Mouse (Mus musculus): ENCODE measurements around the gene Ryr2.
A peak's percentile ranks its signal among the peaks of the same experiment; 100 is the strongest.
"Not testable (repeated sequence)": the region's sequence is repeated elsewhere in the genome, so short reads cannot be mapped to it uniquely, and the experiment has no call there.

Ryr2 gene

GRCm38 (mm10) chr13:11757894-11758293, 348.9 kb downstream of the Ryr2 start:
- DNase-seq, result no peak

GRCm38 (mm10) chr13:11745479-11745878, 361.3 kb downstream of the Ryr2 start:
- DNase-seq, result no peak

GRCm38 (mm10) chr13:11738211-11738610, 368.5 kb downstream of the Ryr2 start:
- DNase-seq, result no peak

GRCm38 (mm10) chr13:11716216-11716615, 390.5 kb downstream of the Ryr2 start:
- DNase-seq, result peak; percentile 50 to 65

GRCm38 (mm10) chr13:11709708-11710471, 396.9 kb downstream of the Ryr2 start:
- peak; percentile 56 to 71 for DNase-seq

GRCm38 (mm10) chr13:11701721-11702120, 405.0 kb downstream of the Ryr2 start:
- no peak for DNase-seq

- no peak for DNase-seq
Observed at GRCm38 (mm10) chr13:11696496-11696895, 410.2 kb downstream of the Ryr2 start.

GRCm38 (mm10) chr13:11681802-11682201, 424.9 kb downstream of the Ryr2 start:
- no peak for DNase-seq

- DNase-seq, result no peak
Observed at GRCm38 (mm10) chr13:11662815-11663214, 443.9 kb downstream of the Ryr2 start.

- no peak for DNase-seq
Observed at GRCm38 (mm10) chr13:11644846-11645245, 461.9 kb downstream of the Ryr2 start.

GRCm38 (mm10) chr13:11636383-11636782, 470.4 kb downstream of the Ryr2 start:
- no peak for DNase-seq

GRCm38 (mm10) chr13:11624513-11624912, 482.2 kb downstream of the Ryr2 start:
- no peak for DNase-seq

- DNase-seq, result no peak
Observed at GRCm38 (mm10) chr13:11595431-11595830, 511.3 kb downstream of the Ryr2 start.

- no peak for DNase-seq
Observed at GRCm38 (mm10) chr13:11585283-11585682, 521.5 kb downstream of the Ryr2 start.

GRCm38 (mm10) chr13:11572552-11572951, 534.2 kb downstream of the Ryr2 start:
- no peak for DNase-seq

GRCm38 (mm10) chr13:11567376-11567775, 539.4 kb downstream of the Ryr2 start:
- DNase-seq, result peak; percentile 82 to 83

GRCm38 (mm10) chr13:11566486-11566885, 540.3 kb downstream of the Ryr2 start:
- DNase-seq, result no peak

GRCm38 (mm10) chr13:11563224-11564024, 543.3 kb downstream of the Ryr2 start:
- DNase-seq, result peak; percentile 85 to 87

- no peak for DNase-seq
Observed at GRCm38 (mm10) chr13:11549644-11550043, 557.1 kb downstream of the Ryr2 start.

GRCm38 (mm10) chr13:11549136-11549535, 557.6 kb downstream of the Ryr2 start:
- DNase-seq, result not testable (repeated sequence)

- DNase-seq, result no peak
Observed at GRCm38 (mm10) chr13:11545841-11546240, 560.9 kb downstream of the Ryr2 start.

GRCm38 (mm10) chr13:11542546-11542945, 564.2 kb downstream of the Ryr2 start:
- peak; percentile 54 to 62 for DNase-seq

GRCm38 (mm10) chr13:11536851-11537250, 569.9 kb downstream of the Ryr2 start:
- no peak for DNase-seq

- no peak for DNase-seq
Observed at GRCm38 (mm10) chr13:11535874-11536273, 570.9 kb downstream of the Ryr2 start.
